Mouse (Mus musculus): ENCODE results near the gene Zbtb46. TPM values are rescaled to one million over a fixed set of nuclear protein-coding genes. Genes with fewer than 3 reads are reported as not detected.
A peak's percentile ranks its signal among the peaks of the same experiment; 100 is the strongest.

Zbtb46 gene
- polyA plus RNA-seq, 1 experiment from 2014 or later = 22.2 TPM

- peaks cover 5% of the 10 kb centered on the region for H3K9me3 ChIP-seq
- peak overlapping the region; percentile 90 for H3K4me3 ChIP-seq
- H3K4me1 ChIP-seq (replicated peaks) = peaks cover 41% of the 10 kb centered on the region
- no peaks in the 10 kb centered on the region for H3K27me3 ChIP-seq (ENCODE audit: insufficient read depth, poor library complexity, severe bottlenecking)
- DNase-seq (ENCODE audit: low spot score) = no peak
- peaks cover 62% of the 10 kb centered on the region for H3K36me3 ChIP-seq
- WGBS = 0% methylated on average over 20 of the region's 20 CpGs
- peak overlapping the region; percentile 95 for H3K27ac ChIP-seq
Observed at GRCm38 (mm10) chr2:181365655-181366075, 93.6 kb downstream of the Zbtb46 start.

- peak within 1 kb of the TSS; percentile 90 for H3K4me3 ChIP-seq
- peaks cover 62% of the 10 kb centered on the region for H3K36me3 ChIP-seq
- H3K4me1 ChIP-seq (replicated peaks) = peaks cover 41% of the 10 kb centered on the region
- peaks cover 5% of the 10 kb centered on the region for H3K9me3 ChIP-seq
- peak; percentile 92 for DNase-seq (ENCODE audit: low spot score)
- peak within 1 kb of the TSS; percentile 95 for H3K27ac ChIP-seq
- WGBS = under 1% methylated on average over 71 of the region's 71 CpGs
- H3K27me3 ChIP-seq (ENCODE audit: insufficient read depth, poor library complexity, severe bottlenecking) = no peaks in the 10 kb centered on the region
Observed at GRCm38 (mm10) chr2:181364860-181365596, 94.2 kb downstream of the Zbtb46 start, which contains the start of the genes Zgpat and Arfrp1. Gene Zgpat, plus strand, starts transcription at chr2:181364928. Gene Arfrp1, minus strand, starts transcription at chr2:181365404.

GRCm38 (mm10) chr2:181364487-181364859 lies 94.8 kb downstream of the Zbtb46 start:
- 12% methylated on average over 14 of the region's 14 CpGs for WGBS
- Histone ChIP-seq H3K36me3 (peaks cover 62% of the 10 kb centered on the region), H3K27ac (peak overlapping the region; percentile 95), H3K4me1 (replicated peaks) (peaks cover 41% of the 10 kb centered on the region), H3K9me3 (no peaks in the 10 kb centered on the region), H3K27me3 (ENCODE audit: insufficient read depth, poor library complexity, severe bottlenecking) (no peaks in the 10 kb centered on the region), H3K4me3 (peak overlapping the region; percentile 90)
- no peak for DNase-seq (ENCODE audit: low spot score)

GRCm38 (mm10) chr2:181363946-181364345 lies 95.3 kb downstream of the Zbtb46 start:
- no peak for DNase-seq (ENCODE audit: low spot score)

GRCm38 (mm10) chr2:181356780-181357179 lies 102.4 kb downstream of the Zbtb46 start:
- 83% methylated on average over 3 of the region's 3 CpGs for WGBS
- H3K36me3 ChIP-seq = peaks cover 100% of the 10 kb centered on the region

More at GRCm38 (mm10) chr2:181363946-181364345, 95.3 kb downstream of the Zbtb46 start:
- no peak overlapping the region for H3K27ac ChIP-seq
- WGBS = 81% methylated on average over 3 of the region's 3 CpGs
- H3K4me3 ChIP-seq = peak overlapping the region; percentile 90
- no peaks in the 10 kb centered on the region for H3K9me3 ChIP-seq
- peaks cover 62% of the 10 kb centered on the region for H3K36me3 ChIP-seq
- H3K4me1 ChIP-seq (replicated peaks) = peaks cover 41% of the 10 kb centered on the region
- H3K27me3 ChIP-seq (ENCODE audit: insufficient read depth, poor library complexity, severe bottlenecking) = no peaks in the 10 kb centered on the region

GRCm38 (mm10) chr2:181342766-181343165 lies 116.5 kb downstream of the Zbtb46 start:
- DNase-seq (ENCODE audit: low spot score) = no peak
- H3K4me1 ChIP-seq (replicated peaks) = no peaks in the 10 kb centered on the region
- 97% methylated on average over 6 of the region's 6 CpGs for WGBS

More at GRCm38 (mm10) chr2:181356780-181357179, 102.4 kb downstream of the Zbtb46 start:
- H3K4me1 ChIP-seq (replicated peaks) = no peaks in the 10 kb centered on the region
- DNase-seq (ENCODE audit: low spot score) = no peak
- no peaks in the 10 kb centered on the region for H3K27me3 ChIP-seq (ENCODE audit: insufficient read depth, poor library complexity, severe bottlenecking)
- H3K9me3 ChIP-seq = no peaks in the 10 kb centered on the region
- no peak overlapping the region for H3K27ac ChIP-seq
- no peak overlapping the region for H3K4me3 ChIP-seq

GRCm38 (mm10) chr2:181340426-181340825 lies 118.8 kb downstream of the Zbtb46 start:
- WGBS = 90% methylated on average over 4 of the region's 4 CpGs

More at GRCm38 (mm10) chr2:181342766-181343165, 116.5 kb downstream of the Zbtb46 start:
- Histone ChIP-seq H3K36me3 (peaks cover 95% of the 10 kb centered on the region), H3K27ac (no peak overlapping the region), H3K27me3 (ENCODE audit: insufficient read depth, poor library complexity, severe bottlenecking) (no peaks in the 10 kb centered on the region), H3K9me3 (no peaks in the 10 kb centered on the region), H3K4me3 (no peak overlapping the region)

More at GRCm38 (mm10) chr2:181340426-181340825, 118.8 kb downstream of the Zbtb46 start:
- H3K36me3 ChIP-seq = peaks cover 95% of the 10 kb centered on the region
- no peak overlapping the region for H3K27ac ChIP-seq
- DNase-seq (ENCODE audit: low spot score) = no peak
- no peak overlapping the region for H3K4me3 ChIP-seq
- H3K4me1 ChIP-seq (replicated peaks) = no peaks in the 10 kb centered on the region
- no peaks in the 10 kb centered on the region for H3K9me3 ChIP-seq
- no peaks in the 10 kb centered on the region for H3K27me3 ChIP-seq (ENCODE audit: insufficient read depth, poor library complexity, severe bottlenecking)

Other genes starting within 250 kb of the Zbtb46 start
- 0.07 TPM in 1 of 2 replicates, not detected in the other for gene Srms, start 246.2 kb downstream of the Zbtb46 start, polyA plus RNA-seq (2016; fragmentation: Nextera tagmentation; extraction: Ambion mirVana)
- 0.26 and 0.32 TPM in 2 replicates for gene Fndc11, start 239.4 kb downstream of the Zbtb46 start, polyA plus RNA-seq (2016; fragmentation: Nextera tagmentation; extraction: Ambion mirVana)
- gene Helz2, start 217.4 kb downstream of the Zbtb46 start, polyA plus RNA-seq (2016; fragmentation: Nextera tagmentation; extraction: Ambion mirVana) = 0.52 and 1.00 TPM in 2 replicates
- 19.0 and 20.0 TPM in 2 replicates for gene Gmeb2, start 171.4 kb downstream of the Zbtb46 start, polyA plus RNA-seq (2016; fragmentation: Nextera tagmentation; extraction: Ambion mirVana)
- gene Stmn3, start 144.9 kb downstream of the Zbtb46 start, polyA plus RNA-seq (2016; fragmentation: Nextera tagmentation; extraction: Ambion mirVana) = 122 and 329 TPM in 2 replicates
- gene Rtel1, start 139.7 kb downstream of the Zbtb46 start, polyA plus RNA-seq (2016; fragmentation: Nextera tagmentation; extraction: Ambion mirVana) = 57.7 and 68.1 TPM in 2 replicates
- 45.4 and 53.0 TPM in 2 replicates for gene Zgpat, start 94.5 kb downstream of the Zbtb46 start, polyA plus RNA-seq (2016; fragmentation: Nextera tagmentation; extraction: Ambion mirVana)
- 75.3 and 75.4 TPM in 2 replicates for gene Arfrp1, start 94.0 kb downstream of the Zbtb46 start, polyA plus RNA-seq (2016; fragmentation: Nextera tagmentation; extraction: Ambion mirVana)
- gene Lime1, start 79.3 kb downstream of the Zbtb46 start, polyA plus RNA-seq (2016; fragmentation: Nextera tagmentation; extraction: Ambion mirVana) = 29.5 and 29.7 TPM in 2 replicates
- gene Abhd16b, start 33.8 kb upstream of the Zbtb46 start, polyA plus RNA-seq (2016; fragmentation: Nextera tagmentation; extraction: Ambion mirVana) = 0.08 TPM in 1 of 2 replicates, not detected in the other
- gene Tpd52l2, start 37.7 kb upstream of the Zbtb46 start, polyA plus RNA-seq (2016; fragmentation: Nextera tagmentation; extraction: Ambion mirVana) = 161 and 169 TPM in 2 replicates
- gene Dnajc5, start 61.1 kb upstream of the Zbtb46 start, polyA plus RNA-seq (2016; fragmentation: Nextera tagmentation; extraction: Ambion mirVana) = 101 and 108 TPM in 2 replicates
- 52.9 and 56.8 TPM in 2 replicates for gene Uckl1, start 125.5 kb upstream of the Zbtb46 start, polyA plus RNA-seq (2016; fragmentation: Nextera tagmentation; extraction: Ambion mirVana)
- gene Prpf6, start 132.4 kb upstream of the Zbtb46 start, polyA plus RNA-seq (2016; fragmentation: Nextera tagmentation; extraction: Ambion mirVana) = 65.0 and 77.1 TPM in 2 replicates
- 36.9 and 45.4 TPM in 2 replicates for gene Zfp512b, start 133.4 kb upstream of the Zbtb46 start, polyA plus RNA-seq (2016; fragmentation: Nextera tagmentation; extraction: Ambion mirVana)
- 36.1 and 72.6 TPM in 2 replicates for gene Samd10, start 139.8 kb upstream of the Zbtb46 start, polyA plus RNA-seq (2016; fragmentation: Nextera tagmentation; extraction: Ambion mirVana)
- not detected in 2 replicates for gene Gm29797, start 197.6 kb upstream of the Zbtb46 start, polyA plus RNA-seq (2016; fragmentation: Nextera tagmentation; extraction: Ambion mirVana)
- gene Sox18, start 212.2 kb upstream of the Zbtb46 start, polyA plus RNA-seq (2016; fragmentation: Nextera tagmentation; extraction: Ambion mirVana) = 21.4 and 21.7 TPM in 2 replicates
- gene Tcea2, start 220.9 kb upstream of the Zbtb46 start, polyA plus RNA-seq (2016; fragmentation: Nextera tagmentation; extraction: Ambion mirVana) = 14.4 and 17.7 TPM in 2 replicates
- 69.1 and 79.2 TPM in 2 replicates for gene Rgs19, start 234.6 kb upstream of the Zbtb46 start, polyA plus RNA-seq (2016; fragmentation: Nextera tagmentation; extraction: Ambion mirVana)
- not detected in 2 replicates for gene Lkaaear1, start 239.0 kb upstream of the Zbtb46 start, polyA plus RNA-seq (2016; fragmentation: Nextera tagmentation; extraction: Ambion mirVana)

All from hindbrain, embryonic 10.5 days (tissue).